Mouse (Mus musculus): ENCODE measurements around the gene Pdzd8.
A peak's percentile ranks its signal among the peaks of the same experiment; 100 is the strongest.

The Pdzd8 gene

DNA sequence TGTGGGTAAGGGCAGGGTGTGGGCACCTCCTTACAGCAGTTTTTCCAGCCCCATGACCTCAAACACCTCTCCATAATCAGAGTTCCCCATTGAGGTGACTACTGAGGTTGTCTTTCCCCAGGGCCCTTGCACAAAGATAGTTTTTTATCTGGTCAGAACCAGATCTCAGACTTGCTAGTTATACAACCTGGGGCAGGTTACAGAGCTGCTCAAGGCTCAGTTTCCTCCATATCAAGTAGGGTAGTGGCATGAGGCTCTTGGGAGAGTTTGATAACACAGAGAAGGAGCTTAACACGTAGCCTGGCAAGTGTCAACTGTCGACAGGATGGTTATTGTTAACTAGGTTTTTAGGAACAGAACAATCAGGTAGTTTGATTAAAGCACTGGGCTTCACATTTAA, 9.3 kb upstream of the Pdzd8 start:
- DNase-seq (ENCODE audit: low spot score), result no peak

GRCm38 (mm10) chr19:59352760-59353159, 7.2 kb upstream of the Pdzd8 start:
- DNase-seq (ENCODE audit: low spot score), result no peak

GRCm38 (mm10) chr19:59351151-59351889, 5.7 kb upstream of the Pdzd8 start:
- no peak for DNase-seq (ENCODE audit: low spot score)

GRCm38 (mm10) chr19:59350273-59350903, 4.8 kb upstream of the Pdzd8 start:
- DNase-seq (ENCODE audit: low spot score), result peak; percentile 32

DNA sequence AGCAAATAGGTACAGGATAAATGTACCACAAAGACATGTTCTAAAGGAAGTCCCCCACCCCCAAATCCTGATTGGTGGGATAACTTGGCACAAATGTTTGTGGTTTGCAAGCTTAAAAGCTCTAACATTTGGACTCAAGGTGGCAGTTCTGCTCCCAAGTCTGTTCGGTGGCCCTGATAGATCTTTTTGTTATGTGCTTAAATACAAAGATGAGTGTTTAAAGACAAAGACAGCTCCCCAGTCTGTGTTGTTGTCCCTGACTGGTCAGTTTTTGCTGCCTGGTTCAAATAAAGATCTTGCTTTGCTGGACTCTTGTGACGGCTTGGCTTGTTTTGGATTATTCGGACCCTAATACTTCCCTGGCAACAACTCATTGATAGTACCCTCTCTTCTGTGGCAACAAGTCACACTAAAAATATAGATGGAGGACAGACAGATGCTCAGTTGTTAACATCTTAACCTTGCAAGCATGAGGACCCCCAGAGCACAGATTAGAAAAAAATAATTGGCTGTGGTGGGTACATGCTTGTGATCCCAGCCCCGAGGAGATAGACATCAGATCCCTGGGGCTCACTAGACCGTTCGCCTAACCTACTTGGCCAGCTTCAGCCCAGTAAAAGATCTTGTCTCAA, 3.9 kb upstream of the Pdzd8 start:
- DNase-seq (ENCODE audit: low spot score), result no peak

GRCm38 (mm10) chr19:59346325-59346724, 745 bp upstream of the Pdzd8 start:
- no peak for DNase-seq (ENCODE audit: low spot score)

- DNase-seq (ENCODE audit: low spot score), result peak; percentile 39
Measured at GRCm38 (mm10) chr19:59345081-59345657, 411 bp downstream of the Pdzd8 start.

- DNase-seq (ENCODE audit: low spot score), result peak; percentile 42
Measured at GRCm38 (mm10) chr19:59344304-59344711, 1.3 kb downstream of the Pdzd8 start.

DNA sequence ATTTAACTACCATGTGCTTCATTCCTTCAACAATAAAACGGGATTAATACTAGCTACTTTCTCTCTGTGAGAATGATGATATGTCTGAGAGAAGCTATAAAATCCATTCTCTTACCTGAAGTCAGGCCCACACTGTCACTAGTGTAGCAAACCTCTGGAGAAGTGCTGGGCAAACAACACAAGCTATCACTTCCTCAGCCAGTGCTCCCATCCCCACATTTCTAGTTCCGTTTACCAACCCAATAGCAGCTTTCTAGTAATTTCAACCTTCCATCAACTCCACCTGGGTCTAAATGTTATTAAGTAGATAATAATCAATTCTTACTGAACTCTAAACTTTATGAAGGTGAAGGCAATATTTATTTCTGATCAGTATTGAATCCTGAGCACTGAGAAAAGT, 2.6 kb downstream of the Pdzd8 start:
- DNase-seq (ENCODE audit: low spot score), result no peak

DNA sequence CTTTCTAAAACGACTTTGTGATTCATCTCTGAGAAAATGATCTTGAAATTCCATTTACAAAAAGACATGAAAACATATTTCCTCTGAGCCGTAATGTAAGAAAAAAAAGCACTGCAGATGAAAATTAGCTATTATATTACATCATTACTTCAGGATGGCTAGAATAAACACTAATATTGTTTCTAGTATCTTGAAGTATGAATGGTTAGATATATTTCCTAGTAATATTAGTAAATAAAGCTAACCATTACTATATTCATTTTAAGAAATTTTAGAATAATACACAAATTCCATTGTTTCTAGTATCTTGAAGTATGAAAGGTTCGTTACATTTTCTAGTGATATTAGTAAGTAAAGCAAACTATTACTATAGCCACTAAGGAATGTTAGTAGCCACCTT, 5.7 kb downstream of the Pdzd8 start:
- no peak for DNase-seq (ENCODE audit: low spot score)

DNA sequence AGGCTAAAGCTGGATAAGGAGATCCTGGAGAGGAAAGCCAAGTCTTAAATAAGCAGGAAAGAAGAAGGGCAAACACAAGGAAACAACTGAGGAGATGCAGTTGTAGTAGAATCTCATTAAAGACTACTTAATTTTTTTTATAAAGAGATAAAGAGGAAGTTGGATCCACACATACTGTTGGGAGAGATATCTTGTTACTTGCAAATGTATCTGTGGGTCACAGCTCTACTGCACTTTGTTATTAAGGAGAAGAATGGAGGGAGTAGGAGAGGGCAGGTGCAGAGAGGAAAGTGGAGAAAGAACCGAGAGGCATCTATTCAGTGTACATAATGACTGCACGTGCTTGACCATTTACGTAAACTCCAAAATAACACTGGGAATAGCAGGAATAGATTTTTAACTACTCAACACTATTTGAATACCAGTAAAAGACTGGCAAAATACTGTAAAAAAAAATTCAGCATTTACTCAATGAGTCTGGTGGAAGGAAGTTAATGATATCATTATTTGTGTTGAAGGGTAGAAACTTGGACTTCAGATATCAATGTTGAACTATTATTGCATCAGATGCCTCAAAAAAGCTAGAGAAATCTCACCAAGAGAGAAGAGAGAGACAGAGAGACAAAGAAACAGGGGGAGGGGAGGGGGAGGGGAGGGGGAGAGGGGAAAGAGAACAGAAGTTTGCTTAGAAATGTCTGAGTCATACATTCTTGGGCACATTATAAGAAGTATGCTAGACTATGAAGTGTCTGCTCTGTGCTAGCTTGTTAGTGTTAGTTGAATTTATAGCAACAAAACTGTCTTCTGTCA, 7.5 kb downstream of the Pdzd8 start:
- no peak for DNase-seq (ENCODE audit: low spot score)

DNA sequence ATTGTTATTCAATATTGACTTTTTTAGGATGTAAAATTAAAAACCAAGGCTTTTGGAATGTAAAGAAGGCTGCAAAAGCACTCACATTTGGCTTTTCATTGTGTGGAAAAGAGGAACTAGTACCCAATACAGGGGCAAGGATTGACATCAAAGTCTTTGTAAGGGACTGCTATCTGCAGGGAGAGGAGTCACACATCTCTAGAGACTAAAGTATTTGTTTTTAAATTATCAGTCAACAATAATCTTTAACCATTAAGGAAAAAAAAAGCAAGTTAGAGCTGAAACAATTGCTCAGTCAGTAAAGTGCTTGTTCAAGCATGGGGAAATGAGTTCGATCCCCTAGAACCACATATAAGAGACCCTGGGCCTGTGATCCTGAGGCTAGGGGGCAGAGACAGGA, 8.9 kb downstream of the Pdzd8 start:
- DNase-seq (ENCODE audit: low spot score), result no peak

DNA sequence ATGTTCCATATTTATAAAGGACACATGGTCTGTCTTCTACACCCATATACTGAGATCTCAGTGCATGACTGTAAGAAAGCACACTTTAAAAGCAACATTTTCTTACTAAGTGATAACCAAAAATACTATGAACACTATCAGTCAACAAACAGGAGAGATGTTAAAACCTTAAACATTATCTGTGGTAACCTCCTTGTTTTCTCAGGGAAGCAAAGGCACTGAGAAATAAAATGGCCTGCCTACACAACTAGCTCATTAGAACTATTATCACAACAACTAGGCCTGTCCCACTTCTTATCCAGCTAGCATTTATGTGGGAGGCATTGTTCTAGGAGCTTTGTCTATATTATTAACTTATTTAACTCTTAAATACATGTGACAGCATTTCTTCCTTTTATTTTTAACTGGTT, 14.8 kb downstream of the Pdzd8 start:
- DNase-seq (ENCODE audit: low spot score), result no peak

- no peak for DNase-seq (ENCODE audit: low spot score)
Measured at GRCm38 (mm10) chr19:59321990-59322389, 23.6 kb downstream of the Pdzd8 start, which contains the start of gene Rps12-ps3. Gene Rps12-ps3, plus strand, starts transcription at chr19:59322290.

DNA sequence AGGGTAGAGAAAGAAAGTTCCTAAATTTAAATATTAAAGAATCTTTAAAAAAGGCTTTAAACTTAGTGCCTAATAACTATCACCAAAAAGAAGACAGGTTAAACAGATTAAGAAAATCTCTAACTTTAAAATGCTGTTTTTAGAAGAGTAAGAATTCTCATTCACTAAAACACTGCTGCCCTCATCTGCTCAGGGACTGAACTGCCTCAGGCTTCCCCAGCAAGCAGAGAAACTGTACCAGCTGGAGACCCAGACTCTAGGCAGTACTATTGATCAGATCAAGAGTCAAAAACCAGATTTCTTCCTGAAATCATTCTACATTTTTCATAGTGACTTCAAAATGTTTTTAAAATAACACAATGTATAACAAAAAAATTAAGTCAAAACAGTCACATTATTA, 29.0 kb downstream of the Pdzd8 start:
- no peak for DNase-seq (ENCODE audit: low spot score)

- no peak for DNase-seq (ENCODE audit: low spot score)
Measured at GRCm38 (mm10) chr19:59315308-59315707, 30.3 kb downstream of the Pdzd8 start.

DNA sequence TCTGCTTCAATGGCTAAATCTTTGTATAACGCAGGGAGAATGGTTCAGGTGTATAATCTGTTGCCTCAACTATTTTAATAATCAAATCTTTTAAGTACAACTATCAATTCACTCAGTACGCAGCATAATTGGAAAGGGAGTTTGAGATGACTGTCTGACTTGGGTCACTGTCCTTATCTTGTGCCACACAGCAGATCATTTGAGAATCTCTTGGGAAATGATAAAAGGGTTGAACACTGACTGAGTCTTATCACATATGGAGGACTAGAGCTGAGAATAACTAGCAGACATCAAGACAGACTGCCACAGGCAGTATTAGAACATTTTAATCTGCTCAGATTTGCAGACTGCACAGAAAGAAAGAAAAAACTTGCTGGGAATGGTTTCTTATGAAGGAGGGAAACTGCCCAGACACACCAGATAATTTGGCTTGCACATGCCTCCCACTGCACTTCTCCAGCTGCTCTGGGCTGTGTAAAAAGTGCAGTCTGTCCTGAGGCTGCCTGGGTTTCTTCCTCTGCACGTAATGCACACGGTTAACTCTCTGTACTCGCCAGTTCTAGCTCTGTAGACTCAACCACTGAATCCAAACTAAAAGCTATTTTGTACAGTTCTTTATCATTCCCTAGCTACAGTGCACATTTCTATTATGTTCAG, 53.3 kb downstream of the Pdzd8 start:
- no peak for DNase-seq (ENCODE audit: low spot score)

DNA sequence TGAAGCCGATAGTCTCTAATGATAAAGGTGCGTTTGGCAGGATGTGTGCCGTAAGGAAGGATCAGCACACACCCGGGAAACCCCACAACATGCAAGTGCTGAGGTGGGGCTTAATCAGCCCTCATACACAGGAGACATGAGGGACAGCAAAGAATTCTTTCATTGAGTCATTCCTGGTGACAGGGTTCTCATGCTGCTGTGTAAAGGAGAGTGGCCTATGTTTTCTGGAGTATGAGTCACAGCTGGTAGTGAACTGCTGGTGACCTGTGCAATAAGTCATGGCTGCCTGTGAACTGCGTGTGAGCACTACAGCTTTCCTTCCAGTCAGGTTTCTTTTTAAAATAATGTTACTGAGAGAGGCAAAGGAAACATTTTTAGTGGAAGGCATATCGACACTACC, 55.8 kb downstream of the Pdzd8 start:
- no peak for DNase-seq (ENCODE audit: low spot score)

DNA sequence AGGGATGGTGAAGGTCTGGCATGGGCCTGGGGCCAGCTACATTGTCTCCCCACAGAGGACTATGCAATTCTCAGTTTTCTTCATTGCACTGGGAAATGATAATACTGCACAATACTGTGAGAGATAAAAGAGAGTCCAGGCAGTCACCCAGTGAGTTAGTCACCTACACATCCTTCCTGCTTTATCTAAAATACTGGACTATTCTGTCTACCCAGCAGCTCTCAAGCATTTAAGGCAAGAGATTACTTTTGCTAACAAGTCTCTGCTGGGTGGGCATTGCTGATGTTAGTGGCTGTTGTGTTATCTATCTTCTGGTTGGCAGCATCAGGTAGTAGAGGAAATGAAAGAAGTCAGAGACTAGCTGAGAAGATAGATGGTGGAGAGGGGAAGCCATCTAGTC, 56.5 kb downstream of the Pdzd8 start:
- no peak for DNase-seq (ENCODE audit: low spot score)

- DNase-seq (ENCODE audit: low spot score), result no peak
Measured at GRCm38 (mm10) chr19:59282001-59282400, 63.6 kb downstream of the Pdzd8 start.

DNA sequence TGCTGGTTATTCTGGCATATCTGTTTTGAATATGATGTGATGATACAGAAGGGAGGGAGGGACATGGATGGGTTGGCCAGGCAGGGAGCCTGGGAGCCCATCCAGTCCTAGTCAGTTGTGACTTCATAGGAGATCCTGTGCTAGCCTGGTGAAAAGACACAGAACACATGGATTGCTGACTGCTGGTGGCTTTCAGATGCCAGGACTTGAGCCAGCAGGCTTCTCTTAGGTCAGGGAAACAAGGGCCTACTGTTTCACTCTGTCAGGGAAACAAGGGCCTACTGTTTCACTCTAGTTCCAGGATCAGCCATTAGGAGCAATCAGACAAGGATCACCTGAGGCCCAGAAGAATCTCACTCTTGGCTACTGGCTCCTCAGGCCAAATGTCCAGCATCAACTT, 64.7 kb downstream of the Pdzd8 start:
- no peak for DNase-seq (ENCODE audit: low spot score)

- no peak for DNase-seq (ENCODE audit: low spot score)
Measured at GRCm38 (mm10) chr19:59276354-59276753, 69.2 kb downstream of the Pdzd8 start.

All from lung, postnatal 25 days (tissue).